Mouse (Mus musculus) midbrain, embryonic 14.5 days (tissue): ENCODE data around the gene Calr. TPM values are rescaled to one million over a fixed set of nuclear protein-coding genes. Genes with fewer than 3 reads are reported as not detected.
A peak's percentile ranks its signal among the peaks of the same experiment; 100 is the strongest.

ENCODE experiments used
- ATAC-seq: fragments of 200-750 bp; cut with Nextera tagmentation; 2 replicates; pipeline ENCODE4 v1.8.0; 2017; ENCODE audit warnings: moderate number of reproducible peaks, moderate library complexity; ENCODE audit not compliant: low FRiP score, low TSS enrichment
- DNase-seq: peaks from one replicate; pipeline ENCODE4 v3.0.0-alpha.2; 2015
- H3K27ac ChIP-seq: fragments of 300-500 bp; sonication (generic); replicated peaks from 2 replicates; pipeline ENCODE4 v1.5.1; 2014; ENCODE audit warnings: mild to moderate bottlenecking, low read depth, low read length, moderate library complexity
- H3K27me3 ChIP-seq: fragments of 300-500 bp; sonication (generic); 2 replicates; pipeline ENCODE4 v1.6.1; 2014; ENCODE audit warnings: low read length, control low read depth, mixed read lengths; ENCODE audit not compliant: control insufficient read depth, insufficient read depth
- H3K36me3 ChIP-seq: fragments of 300-500 bp; sonication (generic); 2 replicates; pipeline ENCODE4 v1.6.1; 2014; ENCODE audit warnings: low read length, control low read depth; ENCODE audit not compliant: control insufficient read depth, insufficient read depth
- H3K4me1 ChIP-seq: fragments of 300-500 bp; sonication (generic); 2 replicates; pipeline ENCODE4 v1.6.1; 2014; ENCODE audit warnings: mild to moderate bottlenecking, antibody characterized with exemption, low read length, control low read depth; ENCODE audit not compliant: control insufficient read depth, insufficient read depth
- H3K4me2 ChIP-seq: fragments of 300-500 bp; sonication (generic); 2 replicates; pipeline ENCODE4 v1.6.1; 2014; ENCODE audit warnings: mild to moderate bottlenecking, low read length, moderate library complexity
- H3K4me3 ChIP-seq: fragments of 300-500 bp; sonication (generic); replicated peaks from 2 replicates; pipeline ENCODE4 v1.5.1; 2014; ENCODE audit warnings: low read depth, low read length
- H3K9ac ChIP-seq: fragments of 300-500 bp; sonication (generic); replicated peaks from 2 replicates; pipeline ENCODE4 v1.6.1; 2014; ENCODE audit warnings: mild to moderate bottlenecking, low read length, moderate library complexity
- H3K9me3 ChIP-seq: fragments of 300-500 bp; sonication (generic); 2 replicates; pipeline ENCODE4 v1.6.1; 2016; ENCODE audit warnings: low read length, control low read depth, mixed read lengths; ENCODE audit not compliant: control insufficient read depth
- WGBS: fragments of 180-500 bp; shearing (Covaris S2); extraction: QIAGEN DNeasy Blood & Tissue Kit; methylation state at CpG from one replicate; pipeline ENCODE4 v1.1.7; 2014; 5-methylcytosine and 5-hydroxymethylcytosine counted together
- polyA plus RNA-seq: library from polyadenylated mRNA; unstranded; fragments of >200 nt; fragmentation: Nextera tagmentation; extraction: Ambion mirVana; gene quantifications from 2 replicates; pipeline ENCODE4 v1.2.1, GENCODE M21; 2014

Gene Calr
- polyA plus RNA-seq, 1 experiment from 2014 or later = 525 TPM

GRCm38 (mm10) chr8:84814240-84814554 is 32.5 kb downstream of the Calr start:
- ATAC-seq (no peak; the same call in 1 of the 2 replicates), DNase-seq (no peak)
- no peaks in the 10 kb centered on the region for H3K36me3 ChIP-seq
- WGBS = 71% methylated on average over 11 of the region's 11 CpGs
- H3K27ac ChIP-seq = peak overlapping the region; percentile 66
- no peak overlapping the region for H3K9ac ChIP-seq
- peaks cover 20% of the 10 kb centered on the region for H3K4me1 ChIP-seq
- no peak overlapping the region for H3K4me2 ChIP-seq
- no peak overlapping the region for H3K4me3 ChIP-seq
- no peaks in the 10 kb centered on the region for H3K9me3 ChIP-seq
- peaks cover 20% of the 10 kb centered on the region; the same call in 1 of the 2 replicates for H3K27me3 ChIP-seq

- H3K4me2 ChIP-seq = no peak overlapping the region
- ATAC-seq = no peak
Measured at GRCm38 (mm10) chr8:84813830-84814229, 32.9 kb downstream of the Calr start.

GRCm38 (mm10) chr8:84813059-84813458 is 33.7 kb downstream of the Calr start:
- Histone ChIP-seq H3K36me3 (no peaks in the 10 kb centered on the region), H3K4me1 (peaks cover 20% of the 10 kb centered on the region), H3K9me3 (no peaks in the 10 kb centered on the region), H3K27ac (no peak overlapping the region), H3K9ac (no peak overlapping the region), H3K27me3 (peaks cover 28% of the 10 kb centered on the region; the same call in 1 of the 2 replicates), H3K4me2 (no peak overlapping the region), H3K4me3 (no peak overlapping the region)
- DNase-seq (peak; percentile 93), ATAC-seq (no peak)
- WGBS = 1% methylated on average over 5 of the region's 5 CpGs

More at GRCm38 (mm10) chr8:84813830-84814229, 32.9 kb downstream of the Calr start:
- no peak overlapping the region for H3K9ac ChIP-seq
- H3K27me3 ChIP-seq = peaks cover 24% of the 10 kb centered on the region; the same call in 1 of the 2 replicates
- DNase-seq = no peak
- H3K4me3 ChIP-seq = no peak overlapping the region
- peak overlapping the region; percentile 66; the same call in 1 of the 2 replicates for H3K27ac ChIP-seq
- H3K4me1 ChIP-seq = peaks cover 20% of the 10 kb centered on the region
- H3K36me3 ChIP-seq = no peaks in the 10 kb centered on the region
- no peaks in the 10 kb centered on the region for H3K9me3 ChIP-seq
- 87% methylated on average over 3 of the region's 3 CpGs for WGBS

- WGBS = 8% methylated on average over 10 of the region's 10 CpGs
- peak overlapping the region; percentile 52 for H3K4me2 ChIP-seq
- peak overlapping the region; percentile 25 for H3K4me3 ChIP-seq
- H3K4me1 ChIP-seq = peaks cover 20% of the 10 kb centered on the region
- H3K9ac ChIP-seq = peak overlapping the region; percentile 43
- H3K27me3 ChIP-seq = peaks cover 33% of the 10 kb centered on the region; the same call in 1 of the 2 replicates
- no peaks in the 10 kb centered on the region for H3K36me3 ChIP-seq
- DNase-seq (no peak), ATAC-seq (no peak)
- H3K27ac ChIP-seq = 0 out of 2 replicates have a peak overlapping the region, but pooled peaks have one; percentile 49
- H3K9me3 ChIP-seq = no peaks in the 10 kb centered on the region
Measured at GRCm38 (mm10) chr8:84811303-84811702, 35.4 kb downstream of the Calr start.

GRCm38 (mm10) chr8:84810896-84811295 is 35.8 kb downstream of the Calr start:
- H3K27ac ChIP-seq = 0 out of 2 replicates have a peak overlapping the region, but pooled peaks have one; percentile 49
- peak overlapping the region; percentile 52 for H3K4me2 ChIP-seq
- H3K9ac ChIP-seq = peak overlapping the region; percentile 43
- peak; percentile 96 for DNase-seq
- no peaks in the 10 kb centered on the region for H3K36me3 ChIP-seq
- WGBS = under 1% methylated on average over 32 of the region's 32 CpGs
- H3K4me3 ChIP-seq = peak overlapping the region; percentile 25
- H3K4me1 ChIP-seq = peaks cover 20% of the 10 kb centered on the region
- ATAC-seq = peak; percentile 89
- no peaks in the 10 kb centered on the region for H3K9me3 ChIP-seq
- peaks cover 37% of the 10 kb centered on the region; the same call in 1 of the 2 replicates for H3K27me3 ChIP-seq

- Histone ChIP-seq H3K9me3 (no peaks in the 10 kb centered on the region), H3K27me3 (peaks cover 45% of the 10 kb centered on the region; the same call in 1 of the 2 replicates), H3K4me1 (peaks cover 16% of the 10 kb centered on the region), H3K4me2 (no peak overlapping the region), H3K27ac (no peak overlapping the region), H3K4me3 (no peak overlapping the region), H3K9ac (no peak overlapping the region), H3K36me3 (no peaks in the 10 kb centered on the region)
- DNase-seq (no peak), ATAC-seq (no peak)
- 70% methylated on average over 5 of the region's 5 CpGs for WGBS
Measured at GRCm38 (mm10) chr8:84809941-84810280, 36.8 kb downstream of the Calr start.

GRCm38 (mm10) chr8:84809109-84809940 is 37.4 kb downstream of the Calr start:
- Histone ChIP-seq H3K27ac (peak overlapping the region; percentile 32; the same call in 1 of the 2 replicates), H3K4me2 (no peak overlapping the region), H3K4me1 (peaks cover 12% of the 10 kb centered on the region), H3K36me3 (no peaks in the 10 kb centered on the region), H3K9me3 (no peaks in the 10 kb centered on the region), H3K27me3 (peaks cover 46% of the 10 kb centered on the region; the same call in 1 of the 2 replicates), H3K4me3 (no peak overlapping the region), H3K9ac (no peak overlapping the region)
- ATAC-seq (no peak), DNase-seq (no peak)
- 51% methylated on average over 12 of the region's 12 CpGs for WGBS

- Histone ChIP-seq H3K36me3 (no peaks in the 10 kb centered on the region), H3K9ac (no peak overlapping the region), H3K9me3 (no peaks in the 10 kb centered on the region), H3K4me3 (no peak overlapping the region), H3K4me1 (peaks cover 7% of the 10 kb centered on the region; the same call in 1 of the 2 replicates), H3K27ac (no peak overlapping the region), H3K27me3 (peaks cover 53% of the 10 kb centered on the region), H3K4me2 (no peak overlapping the region)
- ATAC-seq = no peak
- no peak for DNase-seq
- 97% methylated on average over 5 of the region's 5 CpGs for WGBS
Measured at GRCm38 (mm10) chr8:84806031-84806430, 40.7 kb downstream of the Calr start.
